Mouse (Mus musculus) heart, postnatal 25 days (tissue): ENCODE measurements at regions not wholly inside any gene's neighbourhood (a gene's known extent, or its start where the extent isn't known, plus 50 kb on each side); places are given as distances from the start of the nearest gene placed in this dataset.
A peak's percentile ranks its signal among the peaks of the same experiment; 100 is the strongest.

Experiments
- DNase-seq: peaks from one replicate; pipeline ENCODE4 v3.0.0; 2022; ENCODE audit warnings: low spot score
- intact Hi-C: fragments of 180-260 bp; cut with DNase I; formaldehyde crosslinking; loops from one replicate; pipeline ENCODE4 v1.15.1; 2025

DNA sequence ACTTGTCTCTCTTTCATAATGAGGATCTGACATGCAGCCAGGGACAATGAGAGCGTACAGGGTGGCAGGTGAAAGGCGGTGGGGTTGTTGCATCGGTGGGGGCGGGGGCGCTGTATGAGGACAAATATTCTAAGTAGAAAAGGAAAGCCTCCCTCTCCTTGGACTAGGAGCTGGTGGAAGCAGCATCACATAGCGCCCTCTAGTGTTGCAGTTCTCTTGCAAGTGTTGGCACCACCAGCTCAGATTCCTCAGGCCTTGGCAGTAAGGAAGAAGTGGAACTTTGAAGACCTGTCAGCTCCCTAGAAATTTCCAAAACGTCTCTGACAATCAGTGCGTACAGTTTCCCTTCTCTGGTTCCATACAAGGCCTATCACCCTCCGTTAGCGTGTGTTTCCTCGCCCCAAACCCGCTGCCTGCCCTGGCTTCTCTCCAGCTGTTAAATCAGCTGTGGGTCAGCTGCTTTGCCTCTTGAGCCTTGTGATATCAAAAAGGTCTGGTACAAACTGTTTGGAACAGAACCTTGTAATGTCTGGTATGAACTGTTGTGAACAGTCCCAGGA, 240.2 kb upstream of the Ano5 start:
- intact Hi-C loops: no loop called here

GRCm38 (mm10) chr7:51281470-51281869, 229.4 kb upstream of the Ano5 start:
- intact Hi-C loops: no loop called here

More for the DNA sequence above, 240.2 kb upstream of the Ano5 start:
- peak; percentile 3 for DNase-seq

DNA sequence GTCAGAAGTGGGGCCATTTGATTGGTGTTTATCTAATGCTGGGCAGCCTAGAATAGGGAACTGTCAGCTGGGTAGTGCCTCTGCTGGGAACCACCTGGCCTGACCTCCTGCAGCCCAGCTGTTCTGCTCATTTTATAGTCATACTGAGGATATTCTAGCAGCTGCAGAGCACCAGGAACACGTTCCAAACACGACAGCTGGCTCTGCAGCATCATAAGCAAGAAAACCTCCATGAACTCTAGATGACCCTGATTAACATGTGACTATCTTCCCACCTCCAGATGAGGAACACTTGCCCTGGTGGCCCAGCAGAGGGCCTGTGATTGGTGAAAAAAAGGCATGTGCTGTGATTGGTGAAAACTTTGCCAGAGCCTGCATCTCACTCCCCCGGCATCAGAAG, 210.6 kb upstream of the Ano5 start:
- DNase-seq: peak; percentile 18
- intact Hi-C loops: no loop called here

More at GRCm38 (mm10) chr7:51281470-51281869, 229.4 kb upstream of the Ano5 start:
- DNase-seq: no peak

DNA sequence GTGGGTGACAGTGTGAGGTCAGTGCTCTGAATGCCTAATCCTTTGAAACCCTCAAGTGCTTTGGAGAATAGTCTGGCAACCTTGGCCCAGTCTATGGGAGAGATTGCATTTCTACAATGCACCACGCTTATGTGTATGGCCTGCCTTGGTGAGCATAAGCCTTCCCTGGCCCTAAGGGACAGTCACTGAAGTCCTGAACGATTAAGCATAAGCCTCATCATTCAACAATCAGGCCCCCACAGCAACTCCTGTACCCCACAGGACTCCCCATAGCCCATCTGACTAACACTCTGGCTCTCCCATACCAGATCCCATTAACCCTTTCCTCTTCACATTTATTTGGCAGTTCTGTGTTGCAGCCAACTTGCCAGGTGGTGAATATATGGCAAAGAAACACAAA, 203.1 kb upstream of the Ano5 start:
- DNase-seq: no peak
- intact Hi-C loops: no loop called here

DNA sequence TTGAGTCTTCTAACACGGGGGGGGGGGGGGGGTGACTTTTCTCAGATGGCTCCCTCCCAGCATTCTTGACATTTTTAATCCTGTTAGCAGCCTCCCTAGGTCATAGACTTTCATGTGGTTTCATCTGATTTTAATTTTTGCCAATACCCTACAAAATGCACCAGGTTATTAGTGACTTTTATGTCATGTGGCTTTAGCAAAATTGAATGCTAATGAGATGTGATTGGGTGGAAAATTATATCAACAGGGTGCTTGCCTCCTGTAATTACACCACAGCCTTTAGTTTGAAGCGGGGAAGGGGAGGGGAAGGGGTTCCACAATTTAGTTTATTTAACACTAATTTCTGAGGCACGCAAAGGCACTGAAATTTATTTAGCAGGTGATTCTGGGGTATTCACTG, 200.6 kb upstream of the Ano5 start:
- no peak for DNase-seq
- intact Hi-C loops: no loop called here

DNA sequence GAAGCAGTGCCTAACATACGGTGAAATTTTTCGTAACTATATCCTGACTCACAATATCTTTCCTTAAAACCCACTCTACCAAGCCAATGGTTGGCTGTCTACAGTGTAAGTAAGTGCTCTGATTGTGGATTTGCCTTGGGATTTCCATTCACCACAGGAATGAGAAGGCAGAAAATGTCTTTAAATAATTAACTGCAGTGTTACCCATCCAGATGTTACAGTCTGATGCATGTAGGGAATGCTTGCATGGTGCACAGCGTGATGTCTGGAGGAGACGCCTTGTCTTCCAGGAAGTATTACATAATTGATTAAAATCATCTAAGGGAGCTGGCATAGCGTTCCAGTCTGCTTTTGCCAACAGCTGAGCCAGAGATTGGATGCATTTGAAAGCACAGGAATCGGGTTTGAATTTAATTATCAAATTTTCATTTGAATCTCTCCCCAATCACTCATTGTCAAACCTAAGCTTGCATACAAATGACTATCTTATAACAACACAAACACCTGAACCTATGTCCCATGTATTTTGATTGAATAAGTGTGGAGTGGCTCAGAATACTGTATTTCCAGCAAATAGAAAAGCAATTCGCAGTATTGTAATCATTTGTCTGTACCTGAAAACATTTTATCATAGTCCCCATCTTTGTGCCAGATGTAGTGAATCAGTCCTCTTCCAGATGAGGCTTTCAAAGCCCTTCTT, 170.8 kb upstream of the Ano5 start:
- intact Hi-C loops: no loop called here
- no peak for DNase-seq

DNA sequence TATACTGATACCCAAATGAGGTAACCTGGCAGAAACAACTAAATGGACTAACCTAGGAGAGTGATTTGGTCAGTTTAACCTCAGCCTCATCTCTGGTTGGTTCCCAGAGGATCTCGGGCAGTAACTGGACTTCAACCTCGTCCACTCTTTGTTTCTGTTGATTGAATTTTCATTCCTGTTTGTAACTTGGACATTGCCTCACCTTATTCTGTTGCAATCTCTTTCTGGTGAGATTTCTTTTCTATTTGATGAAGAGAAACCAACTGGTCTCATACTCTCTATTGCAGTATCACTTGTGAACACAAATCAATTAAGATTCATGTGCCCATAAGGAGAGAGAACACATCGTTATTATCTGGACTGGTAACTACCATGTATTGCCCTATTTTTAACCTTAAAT, 163.3 kb upstream of the Ano5 start:
- no peak for DNase-seq
- intact Hi-C loops: no loop called here

DNA sequence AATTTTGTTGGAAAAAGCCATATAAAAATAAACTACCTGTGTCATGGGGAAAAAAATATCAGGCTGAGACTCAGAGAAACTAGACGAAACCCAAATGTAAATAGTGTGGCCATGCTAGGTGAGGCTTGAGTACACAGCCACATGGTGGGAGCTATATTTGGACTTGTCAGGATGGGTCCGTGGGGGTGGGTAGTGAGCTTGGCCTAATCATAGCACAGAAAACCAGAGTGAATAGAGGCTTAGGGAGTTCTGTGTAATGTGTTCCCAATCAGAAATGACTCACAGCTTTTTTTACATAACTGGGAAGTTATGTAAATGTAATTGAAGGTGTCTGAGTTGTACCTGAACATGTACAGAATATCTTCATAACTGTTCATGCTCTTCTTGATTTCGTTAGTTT, 150.7 kb upstream of the Ano5 start:
- intact Hi-C loops: no loop called here
- DNase-seq: no peak

GRCm38 (mm10) chr7:51377584-51377983, 133.2 kb upstream of the Ano5 start:
- no peak for DNase-seq
- intact Hi-C loops: no loop called here
